Mouse (Mus musculus) heart, postnatal 0 days (tissue): ENCODE data around the gene Brap. TPM values are rescaled to one million over a fixed set of nuclear protein-coding genes. Genes with fewer than 3 reads are reported as not detected.
"Not testable (repeated sequence)": the region's sequence is repeated elsewhere in the genome, so short reads cannot be mapped to it uniquely, and the experiment has no call there.

Source experiments
- ATAC-seq: fragments of 200-750 bp; cut with Nextera tagmentation; 2 replicates; pipeline ENCODE4 v1.8.0; 2017; ENCODE audit warnings: low read depth, moderate number of reproducible peaks, moderate library complexity; ENCODE audit not compliant: insufficient read depth
- DNase-seq: peaks from one replicate; pipeline ENCODE4 v3.0.0-alpha.2; 2016; ENCODE audit warnings: low spot score
- H3K27ac ChIP-seq: fragments of 300-500 bp; sonication (generic); 2 replicates; pipeline ENCODE4 v1.5.1; 2014; ENCODE audit warnings: low read depth, mild to moderate bottlenecking
- H3K27me3 ChIP-seq: fragments of 300-500 bp; sonication (generic); 2 replicates; pipeline ENCODE4 v1.6.1; 2014; ENCODE audit warnings: low read length, mixed read lengths; ENCODE audit not compliant: control insufficient read depth, insufficient read depth
- H3K36me3 ChIP-seq: fragments of 300-500 bp; sonication (generic); replicated peaks from 2 replicates; pipeline ENCODE4 v1.6.1; 2014; ENCODE audit warnings: low read length, mixed read lengths; ENCODE audit not compliant: control insufficient read depth, insufficient read depth
- H3K4me1 ChIP-seq: fragments of 300-500 bp; sonication (generic); 2 replicates; pipeline ENCODE4 v1.6.1; 2014; ENCODE audit warnings: antibody characterized with exemption; ENCODE audit not compliant: control insufficient read depth, insufficient read depth
- H3K4me2 ChIP-seq: fragments of 300-500 bp; sonication (generic); 2 replicates; pipeline ENCODE4 v1.6.1; 2014; ENCODE audit warnings: low read depth, mild to moderate bottlenecking, low read length, moderate library complexity
- H3K4me3 ChIP-seq: fragments of 300-500 bp; sonication (generic); 2 replicates; pipeline ENCODE4 v1.5.1; 2014; ENCODE audit warnings: low read depth, low read length
- H3K9ac ChIP-seq: fragments of 300-500 bp; sonication (generic); replicated peaks from 2 replicates; pipeline ENCODE4 v1.6.1; 2014; ENCODE audit warnings: low read depth, low read length, mixed read lengths
- H3K9me3 ChIP-seq: fragments of 300-500 bp; sonication (generic); replicated peaks from 2 replicates; pipeline ENCODE4 v1.6.1; 2016; ENCODE audit warnings: low read length; ENCODE audit not compliant: control insufficient read depth
- CTCF ChIP-seq: IDR thresholded peaks from 2 replicates; pipeline ENCODE4 v1.5.1; 2016; ENCODE audit warnings: antibody characterized with exemption, control low read depth, low read depth
- EP300 ChIP-seq: IDR thresholded peaks from 2 replicates; pipeline ENCODE4 v1.6.1; 2016; ENCODE audit warnings: antibody characterized with exemption, low read depth
- WGBS: fragments of 180-500 bp; shearing (Covaris S2); extraction: QIAGEN DNeasy Blood & Tissue Kit; methylation state at CpG from one replicate; pipeline ENCODE4 v1.1.7; 2014; 5-methylcytosine and 5-hydroxymethylcytosine counted together
- polyA plus RNA-seq: library from polyadenylated mRNA; unstranded; fragments of >200 nt; fragmentation: Nextera tagmentation; extraction: Ambion mirVana; gene quantifications from 2 replicates; pipeline ENCODE4 v1.2.1, GENCODE M21; 2015
- total RNA-seq: library from RNA; depleted of rRNA; stranded (reverse); fragments of >200 nt; gene quantifications from 2 replicates; pipeline ENCODE4 v1.2.3, GENCODE M21; 2014; ENCODE audit warnings: low replicate concordance

Gene Brap
- total and polyA plus RNA-seq, 2 experiments from 2014 or later = 23.2 to 32.9 TPM

DNA sequence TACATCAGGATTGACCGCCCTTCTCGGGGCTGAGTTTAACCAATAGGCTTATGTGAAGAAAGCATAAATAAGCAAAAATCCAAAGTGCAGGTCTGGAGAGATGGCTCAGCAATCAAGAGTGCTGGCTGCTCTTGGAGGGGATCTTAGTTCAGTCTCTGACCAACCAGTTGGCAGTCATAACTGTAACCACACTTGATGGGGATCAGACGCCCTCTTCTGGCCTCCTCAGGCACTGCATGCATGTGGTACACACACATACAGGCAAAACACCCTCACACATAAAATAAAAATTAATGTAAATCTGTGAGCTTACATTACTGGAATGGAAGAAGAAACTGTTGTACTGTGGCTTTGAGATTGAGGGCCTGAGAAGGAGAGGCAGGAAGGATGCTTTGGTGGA, 10.0 kb downstream of the Brap start:
- H3K27ac ChIP-seq = no peak overlapping the region
- H3K9me3 ChIP-seq = no peaks in the 10 kb centered on the region
- no peak overlapping the region for H3K9ac ChIP-seq
- no peak for DNase-seq
- no peak for ATAC-seq
- no peak overlapping the region for H3K4me2 ChIP-seq
- 80% methylated on average over 3 of the region's 3 CpGs for WGBS
- no peaks in the 10 kb centered on the region for H3K4me1 ChIP-seq
- H3K36me3 ChIP-seq = peaks cover 73% of the 10 kb centered on the region
- no peak overlapping the region for H3K4me3 ChIP-seq
- H3K27me3 ChIP-seq = no peaks in the 10 kb centered on the region
- no peak for TF ChIP-seq EP300
- peak; percentile 29 for TF ChIP-seq CTCF

DNA sequence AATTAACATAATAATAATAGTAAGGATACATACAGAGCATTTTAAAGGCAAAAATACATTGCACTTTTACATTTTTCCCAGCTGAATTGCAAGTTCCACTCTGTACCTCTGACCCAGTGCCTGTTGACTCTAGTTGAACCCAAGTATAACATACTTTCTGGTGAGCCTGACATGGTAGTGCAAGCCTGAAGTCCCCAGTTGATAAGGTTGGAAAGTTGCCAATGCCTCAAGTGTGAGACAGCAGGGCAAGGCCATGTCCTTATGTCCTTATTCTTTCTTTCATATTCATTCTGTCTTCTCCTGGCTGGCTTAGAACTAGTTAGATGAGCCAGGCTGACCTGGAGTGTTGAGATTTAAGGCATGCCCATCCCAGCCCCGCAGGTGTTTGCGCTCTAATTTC, 21.9 kb downstream of the Brap start:
- DNase-seq (no peak), ATAC-seq (no peak)
- H3K4me1 ChIP-seq = peaks cover 8% of the 10 kb centered on the region; the same call in 1 of the 2 replicates
- peaks cover 85% of the 10 kb centered on the region for H3K36me3 ChIP-seq
- no peaks in the 10 kb centered on the region for H3K27me3 ChIP-seq
- 90% methylated on average over 2 of the region's 2 CpGs for WGBS
- no peaks in the 10 kb centered on the region for H3K9me3 ChIP-seq
- no peak overlapping the region for H3K4me3 ChIP-seq
- TF ChIP-seq EP300 (no peak), CTCF (no peak)
- H3K9ac ChIP-seq = no peak overlapping the region
- H3K27ac ChIP-seq = no peak overlapping the region
- H3K4me2 ChIP-seq = no peak overlapping the region

DNA sequence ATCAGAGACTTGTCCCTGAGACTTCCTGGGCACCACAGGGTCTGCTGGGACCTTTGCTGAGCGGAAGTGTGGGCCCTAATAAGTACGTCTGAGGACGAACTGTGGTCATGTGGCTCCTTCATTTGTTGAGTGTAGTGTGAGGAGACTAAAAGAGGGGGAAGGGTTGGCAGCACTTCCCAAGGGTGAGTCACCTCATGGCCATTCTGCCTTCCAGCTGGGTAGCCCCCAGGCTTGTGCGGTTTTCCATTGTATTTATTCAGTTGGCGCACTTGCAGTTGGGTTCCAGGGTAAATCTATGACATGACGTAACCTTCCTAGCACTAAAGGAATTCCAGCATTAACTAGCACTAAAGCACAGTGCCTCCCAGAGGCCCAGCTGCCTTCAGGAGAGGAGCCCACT, 25.1 kb downstream of the Brap start:
- peaks cover 8% of the 10 kb centered on the region; the same call in 1 of the 2 replicates for H3K4me1 ChIP-seq
- 55% methylated on average over 6 of the region's 6 CpGs for WGBS
- no peaks in the 10 kb centered on the region for H3K27me3 ChIP-seq
- H3K4me2 ChIP-seq = no peak overlapping the region
- H3K36me3 ChIP-seq = peaks cover 53% of the 10 kb centered on the region
- peak overlapping the region; percentile 18 for H3K27ac ChIP-seq
- peak; percentile 63; the same call in 1 of the 2 replicates for ATAC-seq
- H3K4me3 ChIP-seq = no peak overlapping the region
- DNase-seq = peak; percentile 20
- TF ChIP-seq CTCF = no peak
- TF ChIP-seq EP300 = no peak
- no peaks in the 10 kb centered on the region for H3K9me3 ChIP-seq
- H3K9ac ChIP-seq = no peak overlapping the region

DNA sequence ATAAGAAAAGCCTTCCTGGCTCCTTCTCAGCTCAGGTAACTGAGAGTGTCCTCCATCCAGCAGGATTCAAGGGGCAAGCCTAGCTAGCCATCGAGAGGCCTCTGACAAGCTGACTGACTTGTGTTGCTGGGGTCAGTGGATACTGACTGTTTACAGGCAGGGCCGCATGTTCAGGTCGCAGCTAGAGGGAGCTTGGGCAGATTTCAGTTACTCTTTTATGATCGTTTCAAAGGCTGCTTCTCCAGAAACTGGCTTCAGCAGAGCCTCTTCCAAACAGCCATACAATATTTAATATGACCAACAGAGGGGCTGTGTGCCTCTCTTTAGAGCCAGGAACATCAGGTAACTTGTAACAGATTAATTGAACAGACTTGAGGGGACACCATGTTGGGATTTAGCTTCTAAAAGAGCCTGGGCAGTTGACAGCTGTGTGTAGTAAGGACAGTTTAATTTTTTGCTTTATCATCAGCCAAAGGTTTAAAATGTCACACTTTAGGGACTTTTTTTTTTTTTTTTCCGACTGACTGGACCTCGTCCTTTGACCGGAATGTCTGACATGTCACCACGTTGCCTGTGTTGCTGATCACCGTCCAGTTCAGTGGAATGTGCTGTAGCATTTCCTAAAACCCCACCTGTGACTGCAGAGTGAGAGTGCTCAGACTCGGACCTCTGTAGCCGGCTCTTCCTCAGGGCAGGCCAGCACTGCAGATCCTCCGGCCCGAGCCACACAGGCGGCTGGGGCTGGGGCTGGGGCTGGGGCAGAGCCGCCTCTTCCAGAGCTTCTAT, 25.9 kb downstream of the Brap start:
- H3K4me2 ChIP-seq = 0 out of 2 replicates have a peak overlapping the region, but pooled peaks have one; percentile 7
- TF ChIP-seq CTCF = peak; percentile 39
- TF ChIP-seq EP300 = no peak
- H3K9me3 ChIP-seq = no peaks in the 10 kb centered on the region
- peaks cover 8% of the 10 kb centered on the region; the same call in 1 of the 2 replicates for H3K4me1 ChIP-seq
- 36% methylated on average over 15 of the region's 15 CpGs for WGBS
- H3K4me3 ChIP-seq = no peak overlapping the region
- peak overlapping the region; percentile 18 for H3K27ac ChIP-seq
- ATAC-seq = 0 out of 2 replicates have a peak, but pooled peaks have one; percentile 34
- H3K9ac ChIP-seq = no peak overlapping the region; the same call in 1 of the 2 replicates
- H3K27me3 ChIP-seq = no peaks in the 10 kb centered on the region
- peaks cover 45% of the 10 kb centered on the region for H3K36me3 ChIP-seq
- DNase-seq = no peak

DNA sequence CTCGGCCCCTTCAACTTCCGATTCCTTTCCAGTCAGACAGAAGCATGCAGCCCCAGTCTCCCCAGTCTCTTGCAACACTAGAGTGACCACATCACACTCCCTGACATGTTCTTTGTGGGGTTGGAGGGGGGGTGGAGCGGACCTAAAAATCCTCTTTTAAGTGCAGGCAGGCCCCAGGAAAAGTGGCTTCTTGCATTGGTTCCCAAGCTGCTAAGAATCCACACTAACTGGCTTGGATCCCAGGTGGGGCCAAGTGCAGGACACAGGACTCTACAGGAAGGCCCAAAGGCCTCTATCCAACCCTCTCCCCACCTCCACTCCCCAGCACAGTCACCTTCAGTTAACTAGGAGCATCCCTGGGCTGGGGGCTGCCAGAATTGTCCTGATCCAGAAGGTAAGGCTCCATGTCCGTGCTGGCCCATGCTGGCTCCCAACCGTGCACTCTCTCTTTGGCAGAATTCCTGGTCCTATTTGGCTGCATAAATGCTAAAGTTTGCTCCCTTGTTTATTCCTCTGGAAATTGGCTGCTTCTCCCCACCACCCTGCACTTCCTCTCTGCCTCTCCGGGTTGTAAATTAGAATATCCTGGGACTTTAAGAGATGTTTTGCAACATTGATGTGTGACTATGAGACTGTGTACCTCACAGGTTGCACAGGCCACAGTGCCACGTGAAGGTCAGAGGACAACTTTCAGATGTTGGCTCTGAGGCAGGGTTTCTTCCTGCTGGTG, 30.3 kb downstream of the Brap start:
- Histone ChIP-seq H3K27me3 (no peaks in the 10 kb centered on the region), H3K27ac (no peak overlapping the region)

DNA sequence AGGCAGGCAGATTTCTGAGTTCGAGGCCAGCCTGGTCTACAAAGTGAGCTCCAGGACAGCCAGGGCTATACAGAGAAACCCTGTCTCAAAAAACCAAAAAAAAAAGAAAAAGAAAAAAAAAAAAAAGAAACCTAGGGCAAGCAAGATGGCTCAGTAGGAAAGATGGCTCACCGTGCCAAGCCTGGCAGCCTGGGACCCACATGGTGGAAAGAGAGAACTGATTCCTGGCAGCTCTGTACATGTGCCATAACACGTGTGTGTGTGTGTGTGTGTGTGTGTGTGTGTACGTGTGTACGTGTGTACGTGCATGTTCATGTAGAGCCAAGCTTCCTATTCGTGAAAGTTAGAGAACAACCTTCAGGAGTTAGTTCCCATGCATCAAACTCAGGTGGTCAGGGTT, 31.1 kb downstream of the Brap start:
- not testable (repeated sequence) for H3K36me3 ChIP-seq, H3K4me2 ChIP-seq, H3K4me1 ChIP-seq, H3K4me3 ChIP-seq, DNase-seq, H3K27me3 ChIP-seq, ATAC-seq, H3K9ac ChIP-seq, H3K27ac ChIP-seq, H3K9me3 ChIP-seq
- 91% methylated on average over 7 of the region's 7 CpGs for WGBS

More for the DNA sequence above, 30.3 kb downstream of the Brap start:
- H3K4me1 ChIP-seq = peaks cover 8% of the 10 kb centered on the region; the same call in 1 of the 2 replicates
- H3K4me3 ChIP-seq = no peak overlapping the region
- no peak overlapping the region for H3K9ac ChIP-seq
- no peaks in the 10 kb centered on the region for H3K9me3 ChIP-seq
- ATAC-seq = no peak
- 62% methylated on average over 7 of the region's 7 CpGs for WGBS
- TF ChIP-seq EP300 (no peak), CTCF (no peak)
- no peak overlapping the region for H3K4me2 ChIP-seq
- no peak for DNase-seq
- peaks cover 3% of the 10 kb centered on the region for H3K36me3 ChIP-seq
